Mouse (Mus musculus) cerebellum, adult 2 months (tissue): ENCODE data around the gene Syt5.

Source experiments
- CTCF ChIP-seq: fragments of 200-500 bp; IDR thresholded peaks from 2 replicates; pipeline ENCODE4 v1.5.1; 2011; ENCODE audit warnings: low read depth, mild to moderate bottlenecking, control low read depth, low read length, moderate library complexity, borderline replicate concordance; ENCODE audit not compliant: insufficient read depth
- POLR2A ChIP-seq: fragments of 200-500 bp; IDR thresholded peaks from 2 replicates; pipeline ENCODE4 v1.6.1; 2011; ENCODE audit warnings: low read length, control low read depth, borderline replicate concordance; ENCODE audit not compliant: insufficient read depth

- TF ChIP-seq CTCF = no peak
- TF ChIP-seq POLR2A = no peak
These were observed 31.5 kb downstream of the Syt5 start for GRCm38 (mm10) chr7:4515853-4516252.
